Mouse (Mus musculus) adrenal gland, adult (tissue): ENCODE measurements around the gene Ttc39d.
"Not testable (repeated sequence)": the region's sequence is repeated elsewhere in the genome, so short reads cannot be mapped to it uniquely, and the experiment has no call there.

Source experiments
- DNase-seq, 2 experiments: peaks; one replicate each; pipeline ENCODE4 v3.0.0; 2022 to 2023; ENCODE audit warnings: low spot score in 1 of 2; ENCODE audit not compliant: inconsistent age in 2 of 2

Ttc39d gene

GRCm38 (mm10) chr17:80206671-80207581 lies at the start of gene Ttc39d, which contains the start of gene Srsf7:
Gene Ttc39d (plus strand): TSS chr17:80207460.
Gene Srsf7 (minus strand): TSS chr17:80207307.
- peak; percentile 98 to 100 for DNase-seq

- DNase-seq, result no peak
Measured at GRCm38 (mm10) chr17:80157489-80157888, 49.8 kb upstream of the Ttc39d start.

DNA sequence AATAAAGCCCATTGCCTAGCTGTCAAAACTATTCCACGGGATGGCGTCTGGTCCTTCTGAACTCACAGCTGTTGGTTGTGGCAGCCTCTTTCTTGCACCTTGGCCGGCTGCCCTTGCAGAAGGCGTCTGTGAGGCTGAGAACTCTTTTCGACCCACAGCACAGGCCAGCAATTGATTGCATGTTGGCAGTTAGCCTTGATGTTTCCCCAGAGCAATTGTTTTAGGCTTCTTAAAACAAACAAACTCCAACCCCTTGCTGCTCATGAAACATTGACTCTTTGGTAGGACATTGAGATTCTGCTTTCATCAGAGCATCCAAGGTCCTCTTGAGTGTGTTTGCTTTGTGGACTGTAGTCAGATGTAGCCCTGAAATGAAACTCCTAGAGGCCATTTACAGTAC lies 46.8 kb upstream of the Ttc39d start:
- peak; percentile 37 to 76 for DNase-seq

DNA sequence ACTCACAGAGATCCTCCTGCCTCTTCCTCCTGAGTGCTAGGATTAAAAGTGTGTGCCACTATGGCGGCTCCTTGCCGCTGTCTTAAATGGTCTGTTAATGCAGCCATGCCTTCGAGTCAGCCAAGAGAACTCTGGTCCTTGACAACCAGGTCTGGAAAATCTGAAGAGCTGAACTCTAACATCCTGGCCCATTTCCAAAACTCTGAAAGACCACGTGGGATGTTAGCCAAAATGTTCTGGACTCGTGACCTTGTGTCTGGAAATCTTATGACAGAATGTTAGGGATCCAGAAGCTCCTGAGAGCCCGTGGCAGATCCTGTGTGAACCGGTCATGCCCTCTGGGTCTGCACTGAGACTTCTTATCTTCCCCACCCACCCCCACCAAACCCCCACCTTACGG lies 43.3 kb upstream of the Ttc39d start:
- peak in 1 of 2 experiments; percentile 51 for DNase-seq

GRCm38 (mm10) chr17:80165741-80166140 lies 41.5 kb upstream of the Ttc39d start:
- DNase-seq, result peak in 1 of 2 experiments; percentile 39

DNA sequence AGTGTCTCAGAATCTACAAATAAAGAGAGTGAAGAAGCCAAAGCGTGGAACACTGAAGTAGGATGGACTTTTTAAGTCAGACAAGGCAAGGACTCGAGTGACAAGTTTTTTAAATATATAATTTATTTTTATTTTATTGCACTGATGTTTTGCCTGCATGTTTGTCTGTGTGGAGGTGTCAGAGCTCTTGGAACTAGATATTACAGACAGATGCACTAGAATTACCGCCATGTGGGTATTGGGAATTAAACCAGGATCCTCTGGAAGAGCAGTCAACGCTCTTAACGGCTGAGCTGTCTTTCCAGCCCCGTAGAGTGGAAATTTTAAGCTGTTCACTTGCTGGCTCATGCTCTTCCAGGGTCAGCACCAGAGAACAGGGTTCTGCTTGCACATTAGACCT lies 40.9 kb upstream of the Ttc39d start:
- no peak for DNase-seq

DNA sequence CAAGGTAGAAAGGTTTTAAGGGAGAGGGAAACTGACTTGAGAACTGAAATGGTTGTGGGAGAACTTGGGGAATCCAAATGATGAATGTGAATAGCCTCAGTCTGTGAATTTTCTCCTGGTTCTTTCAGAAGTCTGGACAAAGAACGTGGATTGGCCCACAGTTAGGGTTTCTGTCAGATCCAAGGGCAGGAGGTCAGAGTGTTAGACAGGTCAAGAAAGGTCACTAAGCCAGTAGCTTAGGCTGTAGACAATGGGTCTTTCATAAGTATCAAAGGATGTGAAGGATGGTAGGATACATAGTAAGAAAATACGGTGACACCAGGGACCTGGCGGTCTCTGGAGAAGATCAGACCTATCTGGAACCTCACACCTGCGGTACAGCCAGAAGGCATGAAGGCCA lies 39.8 kb upstream of the Ttc39d start:
- DNase-seq, result no peak

DNA sequence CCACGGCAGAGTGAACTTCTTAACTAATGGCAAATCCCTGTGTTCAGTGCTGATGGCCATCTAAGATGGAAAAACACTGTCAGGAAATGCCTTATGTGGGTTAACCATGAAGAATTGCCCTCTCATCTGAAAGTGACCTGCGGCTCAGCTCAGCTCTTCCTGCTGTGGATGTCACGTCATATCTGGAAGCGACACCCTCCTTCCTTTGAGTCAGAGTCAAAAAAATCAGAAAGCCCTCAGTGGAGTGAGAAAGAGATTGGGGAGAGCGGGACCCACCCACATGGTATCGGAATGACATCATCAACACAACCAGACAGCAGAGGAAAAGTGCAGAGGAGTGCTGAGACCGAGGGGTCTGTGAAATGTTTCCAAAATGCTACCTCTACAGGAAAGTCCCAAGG lies 39.4 kb upstream of the Ttc39d start:
- DNase-seq, result peak; percentile 29 to 60

- DNase-seq, result peak in 1 of 2 experiments; percentile 51
Measured at GRCm38 (mm10) chr17:80168425-80169182, 38.7 kb upstream of the Ttc39d start.

GRCm38 (mm10) chr17:80169792-80170191 lies 37.5 kb upstream of the Ttc39d start:
- DNase-seq, result no peak

- no peak for DNase-seq
Measured at GRCm38 (mm10) chr17:80170951-80171350, 36.3 kb upstream of the Ttc39d start.

GRCm38 (mm10) chr17:80171948-80172347 lies 35.3 kb upstream of the Ttc39d start:
- DNase-seq, result no peak

DNA sequence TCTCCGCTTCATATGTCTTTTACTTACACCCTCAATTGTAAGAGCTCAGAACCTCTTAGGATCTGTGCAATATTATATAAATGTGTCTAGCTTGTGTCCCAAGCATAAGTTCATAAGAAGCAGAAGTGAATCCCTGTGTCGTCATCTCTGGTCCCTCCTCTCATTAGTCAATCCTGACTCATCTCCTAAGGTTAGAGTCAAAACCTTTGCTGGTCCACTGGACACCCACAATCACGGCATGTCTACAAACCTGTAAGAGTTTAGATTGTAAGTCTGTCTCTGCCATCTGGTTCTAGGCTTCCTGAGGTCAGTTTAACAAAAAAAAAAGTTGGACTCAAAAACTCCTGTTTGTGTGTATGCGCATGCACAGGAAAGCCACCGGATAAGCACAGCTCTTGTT lies 34.5 kb upstream of the Ttc39d start:
- peak; percentile 27 to 73 for DNase-seq

DNA sequence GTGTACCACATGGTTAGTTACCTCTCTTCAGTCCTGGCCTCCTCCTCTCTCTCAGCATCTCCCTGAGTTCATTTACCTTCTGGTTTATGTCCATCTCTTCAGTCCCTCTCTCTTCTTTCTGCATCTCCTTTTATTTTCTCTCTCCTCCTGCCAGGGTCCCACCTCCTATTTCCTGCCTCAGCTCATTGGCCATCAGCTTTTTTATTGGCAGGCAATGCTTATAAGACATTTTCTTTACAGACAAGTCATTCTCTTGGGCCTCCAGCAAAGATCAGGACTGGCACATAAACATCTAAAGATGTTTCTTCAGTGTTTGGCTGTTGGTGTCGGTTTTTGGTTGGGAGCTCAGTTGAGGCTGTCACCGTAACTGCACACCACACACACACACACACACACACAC lies 33.6 kb upstream of the Ttc39d start:
- DNase-seq, result no peak

GRCm38 (mm10) chr17:80174146-80174545 lies 33.1 kb upstream of the Ttc39d start:
- DNase-seq, result no peak

GRCm38 (mm10) chr17:80174699-80175385 lies 32.4 kb upstream of the Ttc39d start:
- peak in 1 of 2 experiments; percentile 45 for DNase-seq

GRCm38 (mm10) chr17:80175386-80175739 lies 31.9 kb upstream of the Ttc39d start:
- DNase-seq, result no peak

GRCm38 (mm10) chr17:80175966-80176365 lies 31.3 kb upstream of the Ttc39d start:
- no peak for DNase-seq

DNA sequence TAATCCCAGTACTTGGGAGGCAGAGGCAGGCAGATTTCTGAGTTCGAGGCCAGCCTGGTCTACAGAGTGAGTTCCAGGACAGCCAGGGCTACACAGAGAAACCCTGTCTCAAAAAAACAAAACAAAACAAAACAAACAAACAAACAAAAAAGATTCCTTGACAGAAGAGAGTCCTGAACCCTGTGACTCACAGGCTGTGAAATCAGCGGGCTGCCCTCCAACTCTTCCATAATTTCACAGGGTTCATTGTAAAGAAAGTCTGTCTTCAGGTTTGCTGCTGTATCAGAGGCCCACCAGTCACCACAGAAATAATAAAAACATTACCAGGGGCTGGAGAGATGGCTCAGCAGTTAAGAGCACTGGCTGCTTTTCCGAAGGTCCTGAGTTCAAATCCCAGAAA lies 28.4 kb upstream of the Ttc39d start:
- DNase-seq, result not testable (repeated sequence)

GRCm38 (mm10) chr17:80179959-80180358 lies 27.3 kb upstream of the Ttc39d start:
- peak; percentile 63 to 89 for DNase-seq

GRCm38 (mm10) chr17:80180468-80180867 lies 26.8 kb upstream of the Ttc39d start:
- no peak for DNase-seq
